Mouse (Mus musculus): ENCODE results near the gene Bad. TPM values are rescaled to one million over a fixed set of nuclear protein-coding genes. Genes with fewer than 3 reads are reported as not detected.
A peak's percentile ranks its signal among the peaks of the same experiment; 100 is the strongest.

Gene Bad
- polyA plus RNA-seq, 1 experiment from 2014 or later = 90.3 TPM

GRCm38 (mm10) chr19:6925611-6926329 is 15.9 kb upstream of the Bad start:
- Histone ChIP-seq H3K36me3 (no peaks in the 10 kb centered on the region), H3K4me2 (replicated peaks) (peak overlapping the region; percentile 51), H3K9ac (no peak overlapping the region), H3K27ac (replicated peaks) (peak overlapping the region; percentile 72), H3K27me3 (peaks cover 74% of the 10 kb centered on the region), H3K4me3 (replicated peaks) (peak overlapping the region; percentile 33), H3K9me3 (replicated peaks) (no peaks in the 10 kb centered on the region), H3K4me1 (peaks cover 34% of the 10 kb centered on the region)
- no peak for ATAC-seq (ENCODE audit: insufficient number of reproducible peaks, low FRiP score, low TSS enrichment, low read depth)
- WGBS = 11% methylated on average over 40 of the region's 40 CpGs

GRCm38 (mm10) chr19:6926559-6927255 is 15.0 kb upstream of the Bad start:
- H3K4me2 ChIP-seq (replicated peaks) = peak overlapping the region; percentile 51
- WGBS = 11% methylated on average over 26 of the region's 26 CpGs
- H3K9ac ChIP-seq = no peak overlapping the region
- H3K9me3 ChIP-seq (replicated peaks) = no peaks in the 10 kb centered on the region
- peaks cover 82% of the 10 kb centered on the region for H3K27me3 ChIP-seq
- H3K4me3 ChIP-seq (replicated peaks) = peak overlapping the region; percentile 33
- H3K27ac ChIP-seq (replicated peaks) = peak overlapping the region; percentile 72
- no peak for ATAC-seq (ENCODE audit: insufficient number of reproducible peaks, low FRiP score, low TSS enrichment, low read depth)
- H3K36me3 ChIP-seq = no peaks in the 10 kb centered on the region
- peaks cover 32% of the 10 kb centered on the region for H3K4me1 ChIP-seq

GRCm38 (mm10) chr19:6928080-6928479 is 13.6 kb upstream of the Bad start:
- ATAC-seq (ENCODE audit: insufficient number of reproducible peaks, low FRiP score, low TSS enrichment, low read depth) = no peak
- H3K27me3 ChIP-seq = peaks cover 88% of the 10 kb centered on the region
- no peaks in the 10 kb centered on the region for H3K9me3 ChIP-seq (replicated peaks)
- no peak overlapping the region for H3K9ac ChIP-seq
- no peaks in the 10 kb centered on the region for H3K36me3 ChIP-seq
- WGBS = 18% methylated on average over 9 of the region's 9 CpGs
- H3K4me1 ChIP-seq = peaks cover 28% of the 10 kb centered on the region
- peak overlapping the region; percentile 33 for H3K4me3 ChIP-seq (replicated peaks)
- no peak overlapping the region for H3K27ac ChIP-seq (replicated peaks)
- H3K4me2 ChIP-seq (replicated peaks) = peak overlapping the region; percentile 51

- Histone ChIP-seq H3K27me3 (peaks cover 88% of the 10 kb centered on the region), H3K4me1 (peaks cover 27% of the 10 kb centered on the region), H3K9me3 (replicated peaks) (no peaks in the 10 kb centered on the region), H3K4me2 (replicated peaks) (no peak overlapping the region), H3K36me3 (no peaks in the 10 kb centered on the region), H3K27ac (replicated peaks) (no peak overlapping the region), H3K4me3 (replicated peaks) (no peak overlapping the region), H3K9ac (no peak overlapping the region)
- ATAC-seq (ENCODE audit: insufficient number of reproducible peaks, low FRiP score, low TSS enrichment, low read depth) = no peak
- 0% methylated on average over 2 of the region's 2 CpGs for WGBS
Observed at GRCm38 (mm10) chr19:6931002-6931401, 10.7 kb upstream of the Bad start.

- H3K9me3 ChIP-seq (replicated peaks) = no peaks in the 10 kb centered on the region
- peaks cover 84% of the 10 kb centered on the region for H3K27me3 ChIP-seq
- 52% methylated on average over 1 of the region's 1 CpGs for WGBS
- ATAC-seq (ENCODE audit: insufficient number of reproducible peaks, low FRiP score, low TSS enrichment, low read depth) = no peak
- no peak overlapping the region for H3K9ac ChIP-seq
- H3K4me2 ChIP-seq (replicated peaks) = no peak overlapping the region
- H3K4me3 ChIP-seq (replicated peaks) = no peak overlapping the region
- no peak overlapping the region for H3K27ac ChIP-seq (replicated peaks)
- no peaks in the 10 kb centered on the region for H3K36me3 ChIP-seq
- peaks cover 20% of the 10 kb centered on the region for H3K4me1 ChIP-seq
Observed at GRCm38 (mm10) chr19:6932018-6932417, 9.6 kb upstream of the Bad start.

GRCm38 (mm10) chr19:6933102-6933435 is 8.6 kb upstream of the Bad start:
- Histone ChIP-seq H3K9ac (no peak overlapping the region), H3K9me3 (replicated peaks) (no peaks in the 10 kb centered on the region), H3K36me3 (no peaks in the 10 kb centered on the region), H3K27ac (replicated peaks) (no peak overlapping the region), H3K27me3 (peaks cover 73% of the 10 kb centered on the region), H3K4me2 (replicated peaks) (peak overlapping the region; percentile 94), H3K4me1 (peaks cover 18% of the 10 kb centered on the region), H3K4me3 (replicated peaks) (peak overlapping the region; percentile 50; the same call in 1 of the 2 replicates)
- WGBS = 14% methylated on average over 4 of the region's 4 CpGs
- ATAC-seq (ENCODE audit: insufficient number of reproducible peaks, low FRiP score, low TSS enrichment, low read depth) = no peak

GRCm38 (mm10) chr19:6933436-6934194 is 8.0 kb upstream of the Bad start:
- H3K9me3 ChIP-seq (replicated peaks) = no peaks in the 10 kb centered on the region
- peak overlapping the region; percentile 33; the same call in 1 of the 2 replicates for H3K9ac ChIP-seq
- H3K4me3 ChIP-seq (replicated peaks) = peak overlapping the region; percentile 50
- peak; percentile 48 for ATAC-seq (ENCODE audit: insufficient number of reproducible peaks, low FRiP score, low TSS enrichment, low read depth)
- H3K36me3 ChIP-seq = no peaks in the 10 kb centered on the region
- H3K4me2 ChIP-seq (replicated peaks) = peak overlapping the region; percentile 94
- H3K27me3 ChIP-seq = peaks cover 71% of the 10 kb centered on the region
- no peak overlapping the region for H3K27ac ChIP-seq (replicated peaks)
- H3K4me1 ChIP-seq = peaks cover 18% of the 10 kb centered on the region
- 3% methylated on average over 58 of the region's 58 CpGs for WGBS

- ATAC-seq (ENCODE audit: insufficient number of reproducible peaks, low FRiP score, low TSS enrichment, low read depth) = no peak; the same call in 1 of the 2 replicates
- peak within 1 kb of the TSS; percentile 94 for H3K4me2 ChIP-seq (replicated peaks)
- 8% methylated on average over 23 of the region's 23 CpGs for WGBS
Observed at GRCm38 (mm10) chr19:6934195-6934977, 7.3 kb upstream of the Bad start, which contains the start of gene Kcnk4. Gene Kcnk4 (minus strand): TSS chr19:6934515.

GRCm38 (mm10) chr19:6936299-6936698 is 5.4 kb upstream of the Bad start:
- no peak for ATAC-seq (ENCODE audit: insufficient number of reproducible peaks, low FRiP score, low TSS enrichment, low read depth)
- no peak overlapping the region for H3K9ac ChIP-seq
- H3K36me3 ChIP-seq = no peaks in the 10 kb centered on the region
- H3K27ac ChIP-seq (replicated peaks) = no peak overlapping the region
- peaks cover 49% of the 10 kb centered on the region for H3K27me3 ChIP-seq
- H3K4me3 ChIP-seq (replicated peaks) = no peak overlapping the region
- no peak overlapping the region for H3K4me2 ChIP-seq (replicated peaks)
- WGBS = 21% methylated on average over 3 of the region's 3 CpGs
- H3K9me3 ChIP-seq (replicated peaks) = no peaks in the 10 kb centered on the region
- peaks cover 35% of the 10 kb centered on the region for H3K4me1 ChIP-seq

More at GRCm38 (mm10) chr19:6934195-6934977, 7.3 kb upstream of the Bad start, which contains the start of gene Kcnk4:
- peaks cover 19% of the 10 kb centered on the region for H3K4me1 ChIP-seq
- H3K27ac ChIP-seq (replicated peaks) = no peak within 1 kb of the TSS
- H3K27me3 ChIP-seq = peaks cover 63% of the 10 kb centered on the region
- peak within 1 kb of the TSS; percentile 33; the same call in 1 of the 2 replicates for H3K9ac ChIP-seq
- H3K36me3 ChIP-seq = no peaks in the 10 kb centered on the region
- no peaks in the 10 kb centered on the region for H3K9me3 ChIP-seq (replicated peaks)
- H3K4me3 ChIP-seq (replicated peaks) = peak within 1 kb of the TSS; percentile 50

- 75% methylated on average over 16 of the region's 16 CpGs for WGBS
- Histone ChIP-seq H3K27me3 (peaks cover 34% of the 10 kb centered on the region), H3K9ac (no peak overlapping the region), H3K27ac (replicated peaks) (no peak overlapping the region), H3K4me1 (peaks cover 36% of the 10 kb centered on the region), H3K36me3 (no peaks in the 10 kb centered on the region), H3K4me2 (replicated peaks) (no peak overlapping the region), H3K9me3 (replicated peaks) (no peaks in the 10 kb centered on the region), H3K4me3 (replicated peaks) (no peak overlapping the region)
- ATAC-seq (ENCODE audit: insufficient number of reproducible peaks, low FRiP score, low TSS enrichment, low read depth) = no peak
Observed at GRCm38 (mm10) chr19:6937541-6938465, 3.9 kb upstream of the Bad start.
